Mouse (Mus musculus): ENCODE measurements around the gene Glce.

Gene Glce

GRCm38 (mm10) chr9:62122508-62123215, at the start of gene Glce:
Gene Glce, minus strand, starts transcription at chr9:62122655.
- peak; percentile 95 to 97 for DNase-seq

DNA sequence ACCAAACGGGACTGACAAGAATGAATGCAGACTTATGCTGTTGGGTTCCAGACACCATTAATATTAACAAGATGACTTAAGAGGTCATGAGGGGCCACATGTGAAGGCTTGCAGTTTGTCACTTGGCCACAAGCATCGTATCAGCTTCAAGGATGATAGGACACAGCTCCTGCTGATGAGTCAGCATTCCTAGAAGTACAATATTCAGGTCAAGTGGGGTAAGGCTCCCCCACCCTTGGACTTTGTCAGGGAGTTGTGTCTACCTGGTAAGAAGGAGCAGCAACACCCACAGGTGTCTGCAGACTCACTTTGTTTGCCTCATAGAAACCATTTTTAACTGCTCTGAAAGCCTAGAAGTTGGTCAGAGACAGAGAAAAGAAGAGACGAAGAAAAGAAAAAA, 49.8 kb upstream of the Glce start:
- no peak for DNase-seq

DNA sequence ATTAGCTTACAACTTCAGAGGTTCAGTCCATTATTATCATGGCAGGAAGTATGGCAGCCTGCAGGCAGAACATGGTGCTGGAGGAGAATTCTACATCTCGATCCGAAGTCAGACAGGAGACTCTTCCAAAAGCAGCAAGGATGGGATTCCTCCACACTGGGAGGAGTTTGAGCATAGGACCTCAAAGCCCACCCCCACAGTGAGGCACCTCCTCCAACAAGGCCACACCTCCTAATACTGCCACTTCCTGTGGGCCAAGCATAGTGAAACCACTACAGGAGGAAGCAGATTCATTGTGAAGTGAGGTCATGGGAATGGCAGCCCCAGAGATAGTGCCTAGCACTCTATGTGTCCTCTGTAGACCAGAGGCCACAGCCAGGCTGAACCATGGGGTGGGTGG, 48.5 kb upstream of the Glce start:
- DNase-seq: no peak

DNA sequence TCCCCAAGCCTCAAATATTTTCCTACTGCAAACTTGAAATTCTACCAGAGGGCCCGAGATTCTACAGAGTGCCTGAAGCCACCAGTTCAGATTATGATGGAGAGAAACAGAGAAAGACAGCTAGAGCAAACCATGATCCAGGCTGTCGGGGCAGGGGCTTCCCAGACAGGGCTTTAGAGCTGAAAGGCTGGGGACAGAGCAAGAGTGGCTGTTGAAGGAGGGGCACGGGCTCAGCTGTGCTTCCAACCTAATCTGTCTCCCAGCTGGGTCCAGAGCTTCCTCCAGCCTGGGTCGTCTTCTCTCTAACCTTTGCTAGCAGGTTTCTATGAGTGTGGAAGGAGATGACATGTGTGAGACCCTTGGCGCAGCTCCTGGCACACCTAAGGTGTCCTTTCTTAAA, 44.2 kb upstream of the Glce start:
- no peak for DNase-seq

DNA sequence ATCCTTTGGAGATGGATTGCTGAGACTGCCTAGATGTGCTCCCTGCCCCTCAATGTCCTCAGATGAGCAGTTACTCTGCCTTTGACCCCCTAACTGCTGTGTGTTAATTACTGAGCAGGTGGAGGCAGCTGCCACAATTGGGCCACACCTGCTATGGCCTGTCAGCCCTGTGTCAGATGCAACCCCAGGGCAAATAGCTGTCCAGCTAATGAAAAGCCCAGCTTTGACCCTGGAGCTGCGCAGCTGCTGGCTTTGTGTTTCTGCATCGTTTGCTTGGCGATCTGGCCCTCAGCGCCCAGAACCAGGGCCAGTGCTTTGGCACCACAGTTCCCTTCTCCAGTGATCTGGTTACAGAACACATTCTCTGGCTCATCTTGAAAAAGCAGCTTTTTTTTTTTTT, 43.7 kb upstream of the Glce start:
- DNase-seq: no peak

DNA sequence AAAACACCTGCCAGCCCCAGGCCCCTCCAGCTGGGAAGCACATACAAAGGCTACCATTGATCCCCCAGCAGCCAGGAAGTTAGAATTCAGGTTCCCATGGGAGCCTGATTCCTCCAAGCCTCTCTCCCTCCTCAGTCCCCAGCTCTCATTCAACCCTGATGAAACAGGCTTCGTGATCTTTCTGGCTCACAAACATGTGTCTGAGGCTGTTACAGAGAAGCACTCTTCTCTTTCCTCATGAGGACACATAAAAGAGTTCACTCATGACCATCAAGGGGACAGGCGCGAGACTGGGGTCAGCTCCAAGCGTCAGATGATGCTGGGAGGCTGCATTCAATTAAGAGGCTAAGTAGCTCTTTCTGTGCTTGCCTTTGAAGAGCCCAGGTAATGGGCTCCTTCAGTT, 40.4 kb upstream of the Glce start:
- no peak for DNase-seq

DNA sequence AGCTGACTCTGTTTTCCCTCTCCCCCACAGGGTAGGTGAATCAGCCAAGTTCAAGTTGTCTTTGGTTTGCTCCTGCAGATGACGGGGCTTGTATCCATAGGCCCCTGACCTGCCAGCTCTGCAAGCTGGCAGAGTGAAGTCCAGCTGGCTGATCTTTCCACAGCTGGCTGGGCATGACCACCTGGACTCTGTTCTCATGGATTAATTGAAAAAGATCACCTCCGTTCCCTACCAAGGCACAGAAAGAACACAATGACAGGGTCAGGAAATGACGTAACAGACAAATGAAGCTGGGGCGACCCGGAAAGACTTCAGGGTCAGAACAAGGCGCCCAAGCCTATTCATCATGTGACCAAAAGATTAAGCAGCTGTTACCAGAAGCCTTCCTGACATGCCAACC, 38.3 kb upstream of the Glce start:
- no peak for DNase-seq

DNA sequence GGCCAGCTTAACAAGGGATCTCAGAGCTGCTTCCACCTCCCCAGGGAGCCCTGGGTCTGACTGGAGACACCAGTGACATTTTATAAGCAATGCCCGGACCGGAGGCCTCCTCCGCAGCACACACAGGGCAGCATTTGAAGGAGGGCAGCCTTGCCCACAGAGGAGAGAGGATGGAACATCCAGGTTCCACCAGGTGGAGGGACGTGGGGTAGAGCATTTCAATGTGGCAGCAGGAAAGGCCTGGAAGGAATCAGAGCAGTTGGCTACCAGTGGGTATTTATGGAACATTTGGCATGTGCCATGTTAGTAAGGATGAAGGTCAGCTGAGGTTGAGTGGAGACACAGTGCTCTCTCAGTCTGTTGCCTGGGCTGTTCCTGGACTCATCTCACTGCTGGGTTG, 36.3 kb upstream of the Glce start:
- DNase-seq: peak; percentile 67 to 80

GRCm38 (mm10) chr9:62155821-62156220, 33.4 kb upstream of the Glce start:
- no peak for DNase-seq

GRCm38 (mm10) chr9:62155400-62155799, 32.9 kb upstream of the Glce start:
- no peak for DNase-seq

GRCm38 (mm10) chr9:62154956-62155355, 32.5 kb upstream of the Glce start:
- no peak for DNase-seq

DNA sequence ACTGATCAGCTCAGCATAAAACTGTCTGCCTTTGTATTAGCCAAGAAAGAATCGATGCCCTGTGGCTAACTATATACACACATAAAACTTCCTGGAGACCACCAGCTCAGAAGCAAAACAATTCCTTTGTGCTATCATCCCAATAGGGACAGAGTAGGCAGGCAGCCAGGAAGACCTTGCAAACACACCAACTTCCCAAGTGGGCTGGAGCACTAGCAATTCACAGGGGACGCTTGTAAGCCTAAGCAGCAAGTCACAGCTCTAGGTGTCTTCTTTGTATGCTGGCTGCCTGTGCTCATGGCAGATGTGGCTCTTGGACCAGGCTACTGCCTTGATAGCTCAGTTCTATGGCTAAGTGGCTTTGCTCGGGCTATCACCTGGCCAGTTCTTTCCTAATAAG, 32.1 kb upstream of the Glce start:
- peak in 1 of 2 experiments; percentile 29 for DNase-seq

- DNase-seq: peak; percentile 95 to 97
Measured at GRCm38 (mm10) chr9:62153263-62153662, 30.8 kb upstream of the Glce start.

- no peak for DNase-seq
Measured at GRCm38 (mm10) chr9:62152506-62152905, 30.1 kb upstream of the Glce start.

GRCm38 (mm10) chr9:62145198-62145597, 22.7 kb upstream of the Glce start:
- DNase-seq: no peak

GRCm38 (mm10) chr9:62143428-62143827, 21.0 kb upstream of the Glce start:
- no peak for DNase-seq

GRCm38 (mm10) chr9:62139027-62139426, 16.6 kb upstream of the Glce start:
- DNase-seq: no peak

DNA sequence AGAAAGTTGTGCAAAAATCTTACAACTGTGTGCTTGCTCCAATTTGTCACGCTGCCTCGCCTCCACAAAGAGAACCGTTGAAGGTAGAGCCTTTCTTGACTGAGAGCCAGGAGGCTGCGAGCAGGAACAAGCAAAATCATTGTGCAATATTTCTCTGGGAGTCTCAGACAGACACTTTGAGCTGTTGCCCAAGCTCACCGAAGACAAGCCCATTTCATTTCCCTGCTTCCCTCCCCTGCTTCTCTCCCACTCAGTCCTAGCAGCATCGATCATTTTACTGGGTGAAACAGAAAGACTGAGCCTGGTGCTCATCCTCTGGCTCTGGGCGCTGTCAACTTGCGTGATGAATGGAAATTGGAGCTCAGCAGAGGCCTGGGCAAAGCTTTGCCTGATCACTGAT, 14.8 kb upstream of the Glce start:
- no peak for DNase-seq

DNA sequence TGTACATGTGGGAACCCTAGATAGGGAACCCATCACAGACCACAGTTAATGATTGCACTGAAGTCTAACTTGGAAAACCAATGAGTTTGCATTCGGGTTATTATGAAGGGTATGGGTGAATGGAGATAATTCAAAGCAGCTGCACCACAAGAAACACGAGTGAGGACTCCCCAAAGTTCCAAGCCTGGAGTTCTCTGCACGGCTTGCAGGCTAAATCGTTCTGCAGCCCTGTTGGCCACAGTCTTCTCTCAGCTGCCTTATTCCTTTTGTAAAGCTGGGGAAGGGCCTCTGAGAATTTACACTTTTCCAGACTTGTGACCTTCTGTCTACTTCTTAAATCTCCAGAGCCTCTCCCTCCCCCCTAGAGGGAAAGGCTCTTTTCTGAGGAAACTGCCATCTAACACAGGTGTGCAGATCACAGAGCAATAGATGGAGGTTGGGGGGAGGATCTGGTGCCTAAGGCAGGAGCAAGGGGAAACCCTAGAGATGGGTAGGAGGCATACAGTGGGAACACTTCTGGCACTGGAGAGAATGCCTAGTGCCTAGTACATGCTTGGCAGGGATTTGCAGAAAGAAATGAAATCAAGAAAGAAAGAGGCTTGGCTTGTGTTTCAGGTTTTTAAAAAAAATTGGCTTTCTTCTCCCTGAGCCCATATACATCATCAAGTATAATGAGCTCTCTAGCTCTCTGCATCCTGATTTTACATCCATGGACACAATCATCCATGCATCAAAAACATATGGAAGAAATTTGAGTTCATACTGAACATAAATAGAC, 9.7 kb upstream of the Glce start:
- DNase-seq: no peak

GRCm38 (mm10) chr9:62130746-62131145, 8.3 kb upstream of the Glce start:
- DNase-seq: no peak

- DNase-seq: no peak
Measured at GRCm38 (mm10) chr9:62128056-62128455, 5.6 kb upstream of the Glce start.

DNA sequence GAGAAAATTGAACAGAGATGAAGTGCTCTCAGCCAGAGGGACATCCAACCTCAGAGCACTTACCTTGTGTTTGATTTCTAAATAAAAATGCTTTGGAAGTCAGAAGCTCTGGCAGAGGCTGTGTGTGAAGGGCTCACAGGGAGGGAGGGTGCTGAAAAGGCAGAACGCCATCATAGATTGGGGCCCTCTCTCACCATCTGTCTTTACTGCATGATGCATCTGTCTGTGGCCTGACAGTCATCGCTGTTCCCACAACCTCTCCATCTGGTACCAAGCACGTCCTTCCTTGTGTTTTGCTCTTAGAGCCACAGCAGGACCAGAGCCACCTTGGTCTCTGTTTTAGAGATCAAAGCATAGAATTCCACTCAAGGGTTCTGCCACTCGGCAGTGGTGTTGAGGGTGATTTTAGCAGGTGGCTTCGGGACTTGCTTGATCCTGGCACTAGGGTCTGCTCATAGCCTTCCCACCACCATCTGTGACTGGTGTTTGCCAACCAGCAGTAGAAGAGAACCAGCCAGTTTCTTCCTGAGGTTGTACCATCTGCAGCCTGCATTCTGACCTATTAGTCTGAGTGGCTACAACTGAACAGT, 3.6 kb upstream of the Glce start:
- peak; percentile 29 to 39 for DNase-seq

DNA sequence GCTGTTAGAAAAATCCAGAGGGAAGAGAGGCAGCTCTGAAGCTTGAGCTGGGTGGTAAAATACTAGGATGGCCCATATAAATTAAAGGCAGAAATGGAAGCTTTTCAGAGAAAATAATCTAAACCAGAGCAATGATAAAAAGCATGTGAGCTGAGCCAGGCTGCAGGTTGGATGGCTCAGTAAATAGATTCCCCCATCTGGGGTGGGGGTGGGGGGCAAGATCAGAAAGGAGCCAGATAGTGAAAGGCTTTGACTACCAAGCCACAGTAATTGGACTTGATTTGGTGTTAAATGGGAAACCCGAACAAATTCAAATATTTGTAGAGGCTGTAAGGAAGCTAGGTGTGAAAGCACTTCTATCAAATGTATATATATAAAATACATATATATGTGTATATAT, 1.8 kb upstream of the Glce start:
- no peak for DNase-seq

DNA sequence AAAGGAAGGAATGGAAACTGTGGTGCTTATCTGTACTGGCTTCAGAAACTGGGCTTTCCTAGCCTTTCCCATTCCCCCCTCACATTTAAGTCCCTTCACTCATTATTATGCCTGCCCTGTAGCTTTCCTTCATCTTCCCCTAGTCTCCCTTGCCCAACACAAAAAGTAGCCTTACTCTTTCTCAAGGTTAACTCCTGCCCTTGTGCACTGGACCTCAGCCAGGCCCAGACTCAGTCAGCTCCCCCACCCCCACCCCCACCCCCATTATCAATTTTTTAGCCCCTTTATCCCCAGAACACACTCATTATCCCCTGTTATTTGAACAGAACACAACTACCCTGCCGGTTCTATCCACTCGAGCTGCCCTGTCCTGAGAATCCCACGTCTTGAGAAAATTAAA, 1.0 kb upstream of the Glce start:
- peak in 1 of 2 experiments; percentile 14 for DNase-seq
